Mouse (Mus musculus): ENCODE results near the gene Nfyc.

Gene Nfyc

GRCm38 (mm10) chr4:120755299-120755698 is 76.1 kb downstream of the Nfyc start:
- no peak for DNase-seq (ENCODE audit: low spot score)

- no peak for DNase-seq (ENCODE audit: low spot score)
Observed at GRCm38 (mm10) chr4:120749601-120750000, 81.8 kb downstream of the Nfyc start.

GRCm38 (mm10) chr4:120747941-120748866 is 83.2 kb downstream of the Nfyc start, which contains the start of gene Kcnq4:
Gene Kcnq4, minus strand, starts transcription at chr4:120748612.
- no peak for DNase-seq (ENCODE audit: low spot score)

- DNase-seq (ENCODE audit: low spot score): no peak
Observed at GRCm38 (mm10) chr4:120747243-120747792, 84.1 kb downstream of the Nfyc start.

- no peak for DNase-seq (ENCODE audit: low spot score)
Observed at GRCm38 (mm10) chr4:120746552-120747150, 84.7 kb downstream of the Nfyc start.

DNA sequence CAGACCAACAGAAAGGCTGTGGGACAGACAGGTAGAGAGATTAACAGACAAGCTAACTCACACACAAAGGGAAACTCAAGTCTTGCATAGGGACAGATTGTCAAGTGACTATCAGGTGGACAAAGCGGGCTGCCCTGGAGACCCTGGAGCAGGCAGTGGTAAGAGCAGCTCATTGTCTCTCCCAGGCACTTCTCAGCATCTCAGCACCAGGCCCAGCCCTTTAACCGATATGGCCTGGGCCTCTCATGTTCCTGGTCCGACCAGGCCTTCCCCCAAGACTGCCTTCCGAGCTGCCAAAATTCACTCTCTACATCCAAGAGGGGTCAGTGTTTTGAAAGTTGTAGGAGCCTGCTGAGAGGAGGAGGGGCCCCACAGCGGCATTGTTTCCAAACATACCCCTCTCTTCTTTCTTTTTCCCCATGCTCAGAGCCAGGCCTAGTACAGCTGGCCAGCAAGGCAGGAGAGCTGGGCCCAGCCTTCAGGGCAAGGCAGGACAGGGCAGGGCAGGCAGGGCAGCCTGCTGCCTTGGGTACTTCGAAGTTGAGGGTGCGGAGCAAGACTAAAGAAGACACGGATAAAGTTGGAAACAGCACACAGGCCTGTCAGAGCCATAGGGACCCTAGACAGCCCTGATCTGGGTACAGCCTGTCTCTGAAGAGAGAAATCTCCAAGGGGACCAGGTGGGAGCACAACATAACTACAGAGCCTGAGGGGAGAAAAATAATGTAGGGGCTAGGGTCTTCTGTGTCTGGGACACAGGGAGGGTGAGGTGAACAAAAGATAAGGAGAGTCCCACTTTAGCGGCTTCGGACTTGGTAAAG is 85.4 kb downstream of the Nfyc start:
- DNase-seq (ENCODE audit: low spot score): no peak

DNA sequence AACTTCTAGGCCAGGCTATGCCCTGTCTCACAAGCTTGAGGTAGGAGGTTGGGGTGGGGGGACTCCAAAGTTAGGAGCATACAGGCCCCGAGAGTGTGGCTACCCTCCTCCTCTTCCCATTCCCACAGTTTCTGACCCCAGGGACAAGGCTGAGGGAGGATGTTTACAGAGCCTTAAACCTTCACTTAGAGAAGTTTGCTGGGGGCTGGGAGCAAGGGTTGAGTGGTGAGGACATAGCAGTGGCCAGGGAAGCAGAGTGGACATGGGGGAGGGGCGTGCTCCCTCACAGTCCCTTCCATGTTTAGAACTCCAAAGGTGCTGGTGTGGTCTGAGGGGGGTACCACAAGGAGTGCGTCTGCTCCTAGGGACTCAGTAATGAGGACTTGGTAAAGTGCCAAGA is 87.7 kb downstream of the Nfyc start:
- DNase-seq (ENCODE audit: low spot score): no peak

DNA sequence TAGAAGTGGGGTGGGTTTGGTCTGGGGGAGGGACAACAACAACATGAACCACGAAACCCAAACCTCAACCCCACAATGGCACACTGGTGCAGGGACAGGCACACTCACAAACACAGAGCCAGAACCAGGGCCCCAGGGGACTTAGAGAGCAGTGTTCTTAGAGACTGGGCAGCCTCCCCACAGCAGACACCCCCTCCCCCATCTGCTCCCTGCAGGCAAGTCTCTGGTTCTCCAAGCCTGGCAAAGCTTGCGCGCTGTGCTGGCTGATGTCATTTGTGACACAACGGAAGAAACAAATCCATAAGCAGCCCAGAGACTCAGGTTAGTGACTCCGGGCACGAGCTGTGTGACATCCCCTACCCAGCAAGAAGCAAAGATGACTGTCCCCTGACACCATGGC is 90.1 kb downstream of the Nfyc start:
- no peak for DNase-seq (ENCODE audit: low spot score)

- no peak for DNase-seq (ENCODE audit: low spot score)
Observed at GRCm38 (mm10) chr4:120734012-120734622, 97.3 kb downstream of the Nfyc start.

DNA sequence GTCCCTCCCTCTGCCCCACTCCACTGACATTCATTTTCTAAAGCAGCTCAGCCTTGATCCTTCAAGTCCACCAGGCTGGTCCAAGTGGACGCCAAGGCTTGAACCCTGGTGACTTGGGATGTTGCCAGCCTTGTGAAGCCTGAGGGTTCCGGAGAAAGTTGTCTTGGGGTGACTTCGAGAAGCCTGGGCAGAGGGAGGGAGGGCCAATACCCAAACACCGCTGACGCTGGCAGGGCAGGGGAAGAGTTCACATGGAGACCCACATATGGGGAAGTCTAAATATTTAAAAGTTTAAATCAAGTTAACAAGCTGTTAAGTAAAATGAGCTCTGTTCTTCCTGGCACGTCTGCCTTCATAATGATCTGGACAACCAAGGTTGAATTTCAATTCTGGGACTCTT is 98.6 kb downstream of the Nfyc start:
- no peak for DNase-seq (ENCODE audit: low spot score)

- peak; percentile 33 for DNase-seq (ENCODE audit: low spot score)
Observed at GRCm38 (mm10) chr4:120731030-120731644, 100.2 kb downstream of the Nfyc start.

GRCm38 (mm10) chr4:120730574-120730973 is 100.8 kb downstream of the Nfyc start:
- DNase-seq (ENCODE audit: low spot score): no peak

- DNase-seq (ENCODE audit: low spot score): no peak
Observed at GRCm38 (mm10) chr4:120730146-120730545, 101.2 kb downstream of the Nfyc start.

DNA sequence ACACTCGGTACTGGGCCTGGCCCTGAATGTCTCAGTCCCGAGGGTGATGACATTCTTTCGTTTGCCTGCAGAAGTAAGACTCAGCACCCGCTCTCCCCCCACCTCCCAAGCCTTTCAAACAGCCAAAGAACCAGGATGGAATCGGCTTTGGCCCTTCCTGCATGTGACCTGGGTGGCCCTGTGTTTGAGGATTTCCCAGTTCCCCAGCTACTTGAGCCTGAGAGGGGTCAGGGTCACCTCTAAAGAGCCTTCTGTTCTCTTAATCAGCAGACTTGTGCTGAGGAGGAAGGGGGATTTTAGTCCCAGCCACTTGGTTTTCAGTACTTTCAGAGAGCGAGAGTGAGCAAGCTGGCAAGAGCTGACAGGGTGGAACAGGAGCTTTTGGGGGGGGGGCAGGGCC is 101.9 kb downstream of the Nfyc start:
- DNase-seq (ENCODE audit: low spot score): no peak

- no peak for DNase-seq (ENCODE audit: low spot score)
Observed at GRCm38 (mm10) chr4:120727842-120728241, 103.5 kb downstream of the Nfyc start.

- no peak for DNase-seq (ENCODE audit: low spot score)
Observed at GRCm38 (mm10) chr4:120726174-120726573, 105.2 kb downstream of the Nfyc start.

DNA sequence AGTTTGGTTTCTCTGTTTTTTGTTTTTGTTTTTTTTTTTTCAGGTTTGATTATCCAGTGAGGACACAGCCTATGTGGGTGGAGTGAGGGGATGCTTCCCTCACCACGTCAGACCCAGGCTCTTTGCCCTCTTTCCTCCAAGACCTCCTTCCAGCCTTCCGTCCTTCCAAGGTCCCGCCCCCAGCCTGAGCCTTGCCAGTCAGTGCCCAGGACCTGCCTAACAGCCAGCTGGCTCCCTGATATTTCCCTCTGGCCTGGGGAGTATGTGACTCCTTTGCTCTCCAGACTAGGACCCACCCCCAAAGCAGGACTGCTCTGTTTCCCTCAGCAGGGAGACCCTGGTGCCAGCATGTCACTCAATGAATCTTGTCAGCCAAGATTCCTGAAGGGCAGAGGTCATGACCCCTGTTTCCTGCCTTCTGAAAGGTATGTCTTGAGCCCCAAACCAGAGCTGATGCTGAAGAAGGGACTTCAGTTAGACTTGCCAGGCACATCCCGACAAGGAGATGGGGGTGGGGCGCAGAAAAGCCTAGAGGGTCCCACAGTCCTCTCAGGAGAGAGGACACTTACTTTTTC is 105.8 kb downstream of the Nfyc start:
- no peak for DNase-seq (ENCODE audit: low spot score)

DNA sequence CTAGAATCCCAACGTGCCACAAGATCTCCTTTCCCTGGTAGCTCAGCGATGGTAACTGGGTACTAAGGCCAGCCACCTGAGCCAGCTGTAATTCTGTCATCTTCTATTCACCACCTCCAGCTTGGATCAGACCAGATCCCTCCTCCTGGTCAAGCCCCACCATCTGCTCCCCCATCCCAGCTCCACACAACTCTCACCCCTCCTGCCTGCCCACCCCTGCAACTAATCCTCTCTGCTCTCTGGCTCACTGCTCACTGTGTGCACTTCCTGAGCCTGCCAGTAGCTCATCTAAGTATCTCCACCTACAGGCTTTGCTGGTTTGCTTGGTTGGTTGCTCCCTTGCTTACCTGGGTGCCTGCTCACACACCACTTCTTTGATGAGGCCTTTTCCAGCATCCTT is 109.8 kb downstream of the Nfyc start:
- no peak for DNase-seq (ENCODE audit: low spot score)

GRCm38 (mm10) chr4:120719152-120719551 is 112.2 kb downstream of the Nfyc start:
- no peak for DNase-seq (ENCODE audit: low spot score)

- DNase-seq (ENCODE audit: low spot score): no peak
Observed at GRCm38 (mm10) chr4:120717591-120717990, 113.8 kb downstream of the Nfyc start.

DNA sequence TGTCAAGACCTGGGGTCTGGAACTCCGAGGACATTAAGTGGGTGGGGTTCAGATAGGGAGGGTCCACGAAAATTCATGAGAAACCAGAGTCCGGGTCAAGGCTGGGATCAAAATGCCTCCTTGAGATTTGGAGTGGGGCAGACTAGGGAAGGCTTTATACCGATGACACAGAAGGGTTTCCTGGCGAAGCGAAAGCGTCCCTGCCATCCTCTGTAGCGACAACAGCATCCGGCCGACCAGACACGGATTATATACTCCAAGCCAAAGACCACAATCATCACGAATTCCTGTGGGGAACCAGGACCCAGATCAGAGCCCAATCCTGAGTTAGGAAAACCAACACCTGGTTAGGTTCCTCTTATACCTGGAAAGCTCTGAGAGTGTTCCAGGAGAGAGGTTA is 114.6 kb downstream of the Nfyc start:
- no peak for DNase-seq (ENCODE audit: low spot score)
